Mouse (Mus musculus): Measurements from ENCODE around the gene Eva1c. TPM values are rescaled to one million over a fixed set of nuclear protein-coding genes. Genes with fewer than 3 reads are reported as not detected.

Gene Eva1c
- 2.1 TPM for polyA plus RNA-seq (2014; fragmentation: Illumina TruSeq; extraction: RNeasy Lipid Tissue Mini Kit (QIAGEN cat#74804); ENCODE audit: low read depth, low replicate concordance)

DNA sequence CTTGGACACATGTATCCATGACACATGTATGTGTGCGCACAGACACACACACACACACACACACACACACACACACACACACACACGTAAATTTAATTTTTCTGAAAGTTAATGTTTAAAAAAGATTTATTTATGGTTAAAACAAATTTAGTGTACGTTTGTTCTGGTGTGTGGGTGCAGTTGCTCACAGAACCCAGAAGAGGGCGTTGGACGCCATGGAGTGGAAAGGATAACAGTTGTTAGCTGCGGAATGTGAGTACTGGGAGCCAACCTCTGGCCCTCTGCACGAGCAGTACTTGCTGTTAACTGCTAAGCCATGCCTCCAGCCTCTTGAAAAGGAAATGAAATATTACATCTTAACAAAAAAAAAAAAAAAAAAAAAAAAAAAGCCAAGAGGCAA, at the start of gene Eva1c:
Gene Eva1c, plus strand, starts transcription at position 263 of the 400 bp plus-strand sequence.

DNA sequence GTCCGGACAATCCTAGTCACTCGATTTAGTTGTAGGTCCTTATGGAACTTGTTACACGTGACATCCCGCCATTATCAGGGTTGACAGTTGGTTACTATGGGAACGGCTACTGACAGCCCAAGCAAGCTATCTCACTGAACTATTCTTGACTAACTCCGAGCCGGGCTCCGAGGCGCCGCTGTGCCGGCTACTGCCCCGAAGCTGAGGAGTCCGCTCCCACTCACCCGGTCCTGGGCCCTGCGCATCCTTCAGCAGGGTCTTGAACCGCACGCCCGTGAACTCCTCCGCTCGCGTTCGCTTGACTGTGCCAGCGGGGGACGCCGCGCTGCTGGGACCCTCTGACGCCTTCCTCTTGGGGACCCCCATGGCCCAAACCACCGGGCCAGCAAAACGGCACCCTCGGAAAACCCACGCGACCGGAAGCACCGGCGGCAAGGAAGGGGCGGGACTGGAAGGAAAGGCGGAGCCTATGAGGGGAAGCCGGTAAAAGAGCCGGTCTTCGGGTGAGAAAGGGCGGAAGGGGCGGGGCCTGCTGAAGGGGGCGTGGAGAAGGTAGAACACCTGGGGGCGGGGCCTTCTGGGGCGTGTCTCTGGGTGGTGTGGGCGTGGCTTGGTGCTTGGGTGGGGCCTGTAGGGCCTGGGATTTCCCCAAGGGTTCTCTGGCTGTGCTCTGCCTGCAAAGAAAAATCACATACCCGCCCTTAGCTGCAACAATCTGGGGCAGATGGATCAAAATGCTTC, 16.4 kb upstream of the Eva1c start, which contains the start of gene Urb1:
Gene Urb1, minus strand, starts transcription at position 439 of the 741 bp plus-strand sequence.

DNA sequence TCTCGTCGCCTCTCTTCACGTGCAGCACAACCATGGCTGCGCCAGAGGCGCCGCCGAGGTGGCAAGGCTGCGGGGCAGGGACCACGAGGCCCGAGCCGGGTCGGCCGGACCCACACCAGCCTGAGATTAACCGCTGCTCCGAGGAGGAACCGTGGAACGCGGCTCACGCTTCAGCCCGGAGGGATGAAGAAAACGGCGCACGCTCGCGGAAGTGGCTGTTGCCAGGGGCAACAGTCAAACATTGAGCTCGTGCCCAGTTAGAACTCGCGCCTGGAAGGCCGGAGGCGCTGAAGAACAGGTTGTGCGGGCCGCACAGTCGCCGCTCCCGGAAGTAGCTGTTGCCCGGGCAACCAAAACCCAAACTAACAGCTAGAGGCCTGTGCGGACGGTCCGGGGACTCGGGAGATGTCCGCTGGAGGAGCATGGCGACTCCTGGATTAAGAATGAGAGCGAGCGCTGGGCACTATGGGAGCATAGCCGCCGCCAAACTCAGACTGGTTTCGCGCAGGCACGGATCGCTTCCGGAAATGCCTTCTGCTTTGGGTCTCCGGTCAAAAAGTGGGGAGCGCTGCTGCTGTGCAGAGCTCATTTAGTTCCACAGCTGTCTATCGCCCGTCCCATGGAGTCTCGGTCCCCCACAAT, 108.3 kb downstream of the Eva1c start, which contains the start of gene Cfap298:
Gene Cfap298, minus strand, starts transcription at position 428 of the 642 bp plus-strand sequence.

Other genes starting within 250 kb of the Eva1c start
- 6.3 TPM for gene Mis18a, start 99.3 kb upstream of the Eva1c start, polyA plus RNA-seq (2014; fragmentation: Illumina TruSeq; extraction: RNeasy Lipid Tissue Mini Kit (QIAGEN cat#74804); ENCODE audit: low read depth, low replicate concordance)
- gene Mrap, start 88.5 kb upstream of the Eva1c start, polyA plus RNA-seq (2014; fragmentation: Illumina TruSeq; extraction: RNeasy Lipid Tissue Mini Kit (QIAGEN cat#74804); ENCODE audit: low read depth, low replicate concordance) = not detected
- 2.8 TPM for gene Urb1, start 16.3 kb upstream of the Eva1c start, polyA plus RNA-seq (2014; fragmentation: Illumina TruSeq; extraction: RNeasy Lipid Tissue Mini Kit (QIAGEN cat#74804); ENCODE audit: low read depth, low replicate concordance)
- 9.9 TPM for gene Cfap298, start 108.4 kb downstream of the Eva1c start, polyA plus RNA-seq (2014; fragmentation: Illumina TruSeq; extraction: RNeasy Lipid Tissue Mini Kit (QIAGEN cat#74804); ENCODE audit: low read depth, low replicate concordance)
- 24.9 TPM for gene Synj1, start 184.6 kb downstream of the Eva1c start, polyA plus RNA-seq (2014; fragmentation: Illumina TruSeq; extraction: RNeasy Lipid Tissue Mini Kit (QIAGEN cat#74804); ENCODE audit: low read depth, low replicate concordance)
- 48.3 TPM for gene Paxbp1, start 217.8 kb downstream of the Eva1c start, polyA plus RNA-seq (2014; fragmentation: Illumina TruSeq; extraction: RNeasy Lipid Tissue Mini Kit (QIAGEN cat#74804); ENCODE audit: low read depth, low replicate concordance)